Mouse (Mus musculus): ENCODE measurements at regions not wholly inside any gene's neighbourhood (a gene's known extent, or its start where the extent isn't known, plus 50 kb on each side); places are given as distances from the start of the nearest gene placed in this dataset.

DNA sequence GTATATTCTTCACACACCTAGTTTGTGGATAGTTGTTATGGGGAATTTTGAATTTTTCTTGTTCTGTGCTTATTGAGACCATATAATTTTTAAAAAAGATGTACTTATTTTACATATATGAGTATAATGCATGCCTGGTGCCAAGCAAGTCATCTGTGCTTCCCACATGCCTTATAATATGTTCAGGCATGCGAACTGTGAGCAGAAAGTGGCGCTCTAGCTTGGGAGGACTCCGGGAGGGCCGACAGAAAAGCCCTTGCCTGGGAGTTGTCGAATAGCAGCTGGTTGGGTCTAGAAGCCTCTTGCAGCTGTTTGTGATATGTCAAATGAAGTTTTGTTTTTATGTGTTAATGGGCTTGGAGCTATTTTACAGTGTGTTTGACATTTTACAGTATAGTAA, 323.8 kb downstream of the Slc4a3 start:
- TF ChIP-seq EP300 (optimal IDR thresholded peaks at IDR 0.05) = no peak
- TF ChIP-seq CTCF (IDR thresholded peaks at IDR 0.05; ENCODE audit: low read depth) = no peak

Measured in stomach, postnatal 0 days (tissue).